Mouse (Mus musculus) right cerebral cortex, postnatal 25 days (tissue): ENCODE data around the gene Rgs14.

Source experiments
- DNase-seq: peaks from one replicate; pipeline ENCODE4 v3.0.0; 2022

The Rgs14 gene

DNA sequence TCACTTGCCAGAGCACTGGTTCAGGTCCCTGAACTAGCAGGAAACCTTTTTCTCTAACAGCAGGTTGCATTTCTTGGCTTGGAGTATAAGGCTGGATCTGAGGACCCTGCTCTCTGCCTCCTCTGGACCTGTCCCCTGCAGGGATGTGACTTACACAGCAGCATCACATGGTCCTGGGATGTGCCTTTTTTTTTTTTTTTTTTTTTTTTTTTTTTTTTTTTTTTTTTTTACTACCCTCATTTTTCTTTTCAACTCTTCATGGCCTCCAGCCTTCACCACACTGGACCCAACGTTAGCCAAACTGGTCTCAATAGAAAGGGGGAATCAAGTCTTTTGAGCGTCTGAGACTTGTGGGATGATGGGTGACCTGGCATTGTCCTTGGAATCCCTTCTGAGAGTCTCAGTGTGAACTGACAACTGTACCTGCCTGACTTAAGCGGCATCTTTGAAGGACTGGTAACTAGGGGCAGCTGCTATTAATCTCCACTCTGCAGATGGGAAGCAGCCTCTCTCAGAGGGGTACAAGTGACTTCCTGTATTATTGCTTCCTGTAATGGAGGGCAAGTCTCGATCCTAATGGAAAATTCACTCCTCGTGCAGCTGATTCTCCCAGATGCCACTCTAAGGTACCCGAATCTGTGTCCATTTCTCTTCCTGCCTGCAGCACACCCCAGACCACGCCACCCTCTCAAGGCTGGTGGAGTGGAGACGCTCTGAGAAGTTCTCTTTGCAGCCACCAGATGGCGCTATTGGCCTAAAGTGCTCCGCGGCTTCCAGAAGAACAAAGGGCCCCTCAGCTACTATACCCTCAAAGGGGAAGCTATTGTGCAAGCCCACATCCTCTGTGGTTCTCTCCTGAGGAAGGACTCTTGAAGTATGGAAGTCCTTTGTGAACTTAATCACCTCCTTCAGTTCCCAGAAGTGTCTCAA, 35.6 kb downstream of the Rgs14 start:
- peak; percentile 82 for DNase-seq

DNA sequence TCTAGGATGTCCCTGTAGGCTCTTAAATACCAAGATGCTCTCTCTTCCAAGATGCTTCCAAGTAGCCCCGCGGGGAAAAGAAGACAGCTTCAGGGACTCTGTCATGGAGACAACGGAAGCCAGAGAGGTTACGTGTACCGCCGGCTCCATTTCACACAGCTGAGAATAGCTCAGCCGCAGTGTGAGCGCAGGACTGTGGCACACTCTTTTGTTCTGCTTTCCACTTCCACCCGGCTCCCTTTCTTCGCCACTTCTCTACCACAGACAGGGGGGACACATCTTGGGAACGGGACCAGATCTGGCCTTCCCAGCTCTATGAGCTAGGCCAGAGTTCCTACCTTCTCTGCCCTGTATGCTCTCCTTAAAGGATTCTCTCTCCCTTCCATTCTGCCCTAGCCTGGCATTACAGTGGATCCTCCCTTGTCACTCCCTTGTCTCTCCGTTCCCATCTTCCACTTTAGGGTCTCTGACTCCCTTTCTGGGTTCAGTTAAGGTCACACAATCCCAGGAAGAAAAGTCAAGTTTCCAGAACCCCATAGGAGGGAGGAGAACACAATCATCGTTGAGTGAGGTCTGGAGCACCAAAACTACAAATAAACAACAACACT, 36.4 kb downstream of the Rgs14 start:
- no peak for DNase-seq

DNA sequence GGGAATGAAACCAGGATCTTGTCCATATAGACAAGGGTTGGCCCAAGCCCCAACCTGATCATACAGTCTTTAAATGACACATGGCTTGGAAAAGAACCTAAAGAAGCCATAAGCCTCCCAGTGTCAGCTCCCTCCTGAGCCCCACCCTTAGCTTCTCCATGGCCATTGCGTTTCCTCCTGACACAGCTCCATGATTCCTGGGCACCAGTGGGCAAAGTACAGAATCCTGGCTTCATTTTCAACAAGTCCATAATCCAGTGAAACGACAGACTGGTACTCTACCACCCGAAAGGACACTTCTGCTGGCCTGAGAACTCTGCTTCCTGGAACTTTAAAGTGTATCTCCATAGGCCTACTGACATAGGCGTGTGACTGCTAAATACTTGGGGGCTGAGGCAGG, 37.8 kb downstream of the Rgs14 start:
- DNase-seq = no peak

DNA sequence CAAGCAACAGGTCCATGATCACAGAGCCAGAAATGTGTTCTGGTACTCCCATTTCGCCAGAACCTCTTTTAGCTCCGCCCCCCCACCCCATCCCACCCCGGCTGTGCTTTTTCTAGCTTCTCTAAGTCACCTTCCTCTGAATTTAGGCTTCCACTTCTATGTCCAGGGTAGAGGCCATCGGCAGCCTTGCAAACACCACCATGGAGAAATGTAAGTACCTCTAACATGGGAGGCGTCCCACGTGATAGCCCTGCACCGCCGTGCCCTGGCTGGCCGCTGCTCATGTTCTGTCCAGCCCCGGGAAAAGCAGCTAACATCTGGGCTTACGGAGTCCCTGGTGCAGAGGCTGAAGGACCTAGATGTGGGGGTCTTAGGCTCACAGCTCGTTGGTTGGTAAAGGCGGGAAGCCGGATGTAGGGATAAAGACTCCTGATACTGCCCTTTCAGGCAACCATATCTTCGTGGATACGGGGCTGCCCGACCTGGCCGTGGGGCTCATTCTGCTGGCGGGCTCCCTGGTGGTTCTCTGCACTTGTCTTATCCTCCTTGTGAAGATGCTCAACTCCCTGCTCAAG, 39.1 kb downstream of the Rgs14 start:
- no peak for DNase-seq

DNA sequence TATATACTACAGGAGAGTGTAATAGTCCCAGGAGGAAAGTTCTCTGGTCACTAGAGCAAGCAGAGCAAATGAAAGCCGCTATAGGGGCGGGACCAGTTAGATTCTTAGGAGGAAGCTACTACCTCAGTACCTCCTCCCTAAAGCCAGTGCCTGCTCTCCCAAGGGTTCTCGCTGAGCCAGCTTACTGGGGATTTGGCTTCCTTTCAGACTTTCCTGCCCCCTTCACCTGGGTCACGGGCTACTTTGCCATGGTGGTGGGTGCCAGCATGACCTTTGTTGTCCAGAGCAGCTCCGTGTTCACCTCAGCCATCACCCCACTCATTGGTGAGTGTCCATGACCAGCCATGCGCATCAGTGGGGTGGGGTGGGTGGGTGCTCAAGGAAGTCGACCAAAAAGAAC, 42.3 kb downstream of the Rgs14 start:
- DNase-seq = no peak

DNA sequence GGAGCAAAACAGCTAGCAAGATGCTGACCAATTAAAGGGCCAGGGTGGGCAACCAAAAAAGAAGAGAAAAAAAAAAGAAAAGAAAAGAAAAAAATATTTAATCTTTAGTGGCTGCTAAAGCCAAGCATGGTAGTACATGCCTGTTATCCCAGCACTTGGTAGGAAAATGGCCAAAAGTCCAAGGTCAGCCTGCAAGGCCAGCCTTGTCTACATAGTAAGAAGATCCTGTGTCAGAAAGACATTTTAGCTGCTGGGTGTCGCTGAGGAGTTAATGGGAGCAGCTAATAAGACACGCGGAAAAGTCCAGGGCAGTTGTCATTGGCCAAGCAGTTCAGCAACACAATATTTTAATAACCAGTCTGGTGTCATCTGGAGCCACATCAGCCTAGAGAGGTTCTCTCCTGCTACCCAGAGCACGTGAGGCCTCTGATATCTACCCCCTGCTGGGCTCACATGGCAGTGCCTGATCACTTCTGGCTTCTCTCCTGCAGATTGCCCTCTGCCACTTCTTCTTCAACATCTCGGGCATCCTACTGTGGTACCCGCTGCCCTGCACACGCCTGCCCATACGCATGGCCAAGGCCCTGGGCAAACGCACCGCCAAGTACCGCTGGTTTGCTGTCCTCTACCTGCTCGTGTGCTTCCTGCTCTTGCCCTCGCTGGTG, 43.2 kb downstream of the Rgs14 start:
- DNase-seq = no peak

DNA sequence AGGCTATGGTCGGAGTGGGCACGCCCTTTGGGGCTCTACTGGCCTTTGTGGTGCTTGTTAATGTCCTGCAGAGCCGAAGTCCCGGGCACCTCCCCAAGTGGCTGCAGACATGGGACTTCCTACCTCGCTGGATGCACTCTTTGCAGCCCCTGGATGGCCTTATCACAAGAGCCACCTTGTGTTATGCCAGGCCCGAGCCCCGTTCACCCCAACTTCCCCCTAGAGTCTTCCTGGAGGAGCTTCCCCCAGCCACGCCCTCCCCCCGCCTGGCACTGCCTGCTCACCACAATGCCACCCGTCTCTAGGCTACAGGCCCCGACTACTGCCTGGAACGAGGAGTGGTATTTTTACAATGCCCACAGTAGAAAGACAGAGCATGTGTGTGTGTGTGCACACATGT, 43.8 kb downstream of the Rgs14 start:
- no peak for DNase-seq

DNA sequence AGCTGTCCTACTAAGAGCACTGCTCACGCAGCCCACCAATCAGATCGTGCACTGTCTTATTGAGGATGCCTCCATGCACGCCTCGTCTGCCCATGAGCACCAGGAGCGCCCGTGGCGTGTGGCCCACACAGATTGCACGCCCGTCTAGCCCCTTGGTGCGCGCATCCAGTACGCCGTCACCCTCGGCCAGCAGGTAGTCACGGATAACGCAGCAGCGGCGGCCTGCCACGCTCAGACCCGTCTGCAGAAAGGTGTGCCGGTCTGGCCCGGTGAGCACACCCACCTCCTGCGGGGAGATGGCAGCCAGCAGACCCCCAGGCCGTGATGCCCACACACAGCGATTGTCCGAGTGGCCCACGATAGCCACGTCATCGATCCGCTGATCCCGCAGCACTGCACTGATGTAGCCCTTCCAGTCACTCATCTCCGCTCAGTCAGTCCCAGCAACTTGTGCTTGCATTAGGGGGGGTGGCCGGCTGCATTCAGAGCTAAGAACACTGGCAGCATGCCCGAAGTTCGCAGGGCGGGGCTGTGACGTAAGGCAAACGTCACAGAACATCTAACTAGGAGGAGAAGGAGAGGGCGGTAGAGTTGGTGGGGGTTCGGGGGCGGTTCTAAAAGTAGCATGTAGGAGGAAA, 45.3 kb downstream of the Rgs14 start, which contains the start of gene Pfn3:
TSS of gene Pfn3 (minus strand) at position 490 of the 638 bp plus-strand sequence.
- DNase-seq = peak; percentile 76

DNA sequence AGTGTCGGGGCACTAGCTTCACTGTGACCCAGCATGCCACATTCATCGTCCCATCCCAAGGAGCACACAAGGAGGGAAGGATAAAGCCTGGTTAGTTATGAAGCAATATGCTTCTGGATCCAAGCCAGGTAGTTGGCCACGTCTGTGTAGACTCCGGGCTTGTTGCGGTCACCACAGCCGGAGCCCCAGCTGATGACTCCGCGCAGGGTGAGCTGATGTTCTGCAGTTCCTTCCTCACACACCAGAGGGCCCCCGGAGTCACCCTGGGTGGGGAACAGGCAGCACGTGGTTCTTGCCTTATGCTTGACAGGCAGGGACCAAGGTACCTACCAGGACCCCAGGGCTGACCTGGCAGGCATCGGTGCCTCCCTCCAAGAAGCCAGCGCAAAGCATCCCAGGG, 48.5 kb downstream of the Rgs14 start:
- DNase-seq = peak; percentile 79

DNA sequence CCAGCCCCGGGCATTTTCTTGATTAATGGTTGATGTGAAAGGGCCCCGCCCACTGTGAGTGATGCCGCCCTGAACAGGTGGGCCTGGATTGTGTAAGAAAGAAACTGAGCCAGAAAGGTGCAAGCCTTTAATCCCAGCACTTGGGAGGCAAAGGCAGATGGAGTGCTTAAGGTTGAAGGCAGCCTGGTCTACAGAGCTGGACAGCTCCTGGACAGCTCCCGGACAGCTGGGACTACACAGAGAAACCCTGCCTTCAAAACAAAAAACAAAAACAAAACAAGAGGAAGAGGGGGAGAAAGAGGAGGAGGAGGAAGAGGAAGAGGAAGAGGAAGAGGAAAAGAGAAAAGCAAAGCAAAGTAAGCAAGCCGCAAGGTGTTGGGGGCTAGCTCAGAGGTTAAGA, 49.6 kb downstream of the Rgs14 start:
- no peak for DNase-seq

DNA sequence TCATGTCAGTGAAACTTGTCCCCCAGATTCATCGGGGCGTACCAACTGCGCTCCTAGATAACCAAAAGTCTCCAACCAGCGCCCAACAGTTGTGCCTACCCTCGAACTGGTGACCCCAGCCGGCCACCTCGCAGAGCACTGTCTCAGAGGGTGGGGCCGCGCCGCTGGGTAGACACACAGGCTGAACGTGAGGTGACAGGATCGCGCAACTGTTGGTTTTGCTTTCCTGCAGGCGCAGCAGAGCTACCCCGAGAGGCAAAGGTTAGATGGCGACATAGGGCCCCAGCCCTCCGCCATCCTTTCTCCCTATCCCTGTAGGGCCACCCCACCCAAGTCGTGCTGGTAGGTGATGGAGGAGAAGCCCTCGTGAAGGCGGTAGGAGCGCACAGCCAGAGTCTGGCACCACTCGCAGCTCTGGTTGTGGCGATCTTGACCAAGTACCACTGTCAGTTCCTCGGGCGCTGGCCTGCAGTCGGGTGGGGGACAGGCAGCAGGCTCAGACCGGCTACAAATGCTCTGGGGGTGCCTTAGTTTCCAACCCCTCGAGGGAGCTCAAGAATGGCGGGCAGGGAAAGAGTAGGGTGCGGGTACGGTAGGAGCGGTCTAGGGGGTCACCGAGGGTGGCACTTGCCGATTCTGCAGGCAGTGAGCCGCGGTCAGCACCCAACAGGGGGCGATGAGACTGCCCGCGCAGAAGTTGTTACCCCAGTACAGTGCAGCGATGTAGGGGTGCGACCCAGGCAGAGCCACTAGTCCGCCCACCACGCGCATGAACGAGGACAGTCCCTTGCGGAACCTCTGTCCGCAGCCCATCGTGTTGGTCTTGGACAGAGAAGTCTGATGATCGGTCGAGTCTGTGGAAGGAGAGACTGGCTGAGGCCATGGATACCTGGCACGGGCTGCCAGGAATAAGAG, 50.7 kb downstream of the Rgs14 start:
- DNase-seq = no peak

DNA sequence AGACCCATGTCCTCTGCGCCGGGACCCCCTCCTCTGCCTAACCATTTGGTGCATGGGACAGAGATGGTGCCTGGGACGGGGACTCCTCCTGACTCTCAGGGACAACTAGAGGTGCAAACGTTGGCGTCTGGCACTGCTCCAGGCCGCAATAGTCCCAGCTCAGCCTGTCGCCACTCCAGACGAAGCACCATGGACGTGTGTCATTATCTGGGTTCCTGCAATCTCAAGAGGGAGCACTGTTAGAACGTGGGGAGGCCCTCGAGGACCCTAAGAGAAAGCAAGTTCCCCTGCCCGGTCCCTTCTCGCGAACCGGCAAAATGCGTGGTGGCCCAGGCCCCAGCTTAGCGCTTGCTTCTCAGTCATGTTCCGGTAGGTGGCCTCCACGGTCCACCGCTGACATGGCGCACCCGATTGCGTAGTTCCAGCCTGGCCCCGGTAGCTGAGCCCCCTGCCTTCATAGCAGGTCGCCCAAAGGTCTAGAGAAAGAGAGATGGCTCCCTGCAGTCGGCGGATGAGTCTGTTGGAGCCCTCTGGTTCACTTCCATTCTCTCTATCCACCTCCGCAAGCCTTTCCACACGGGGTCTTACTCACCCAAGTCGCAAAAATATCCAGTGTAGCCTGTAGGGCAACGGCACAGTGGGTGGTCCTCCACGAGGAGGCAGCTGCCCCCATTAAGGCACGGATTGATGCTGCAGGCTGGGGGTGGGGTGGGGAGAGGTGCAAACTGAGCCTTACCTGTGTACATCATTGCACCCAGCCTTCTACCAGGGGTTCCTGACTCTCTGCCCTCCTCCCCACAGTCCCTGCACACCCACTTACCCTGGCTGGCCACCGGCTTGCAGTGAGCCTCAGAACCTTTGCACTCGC, 51.6 kb downstream of the Rgs14 start:
- DNase-seq = peak; percentile 68

DNA sequence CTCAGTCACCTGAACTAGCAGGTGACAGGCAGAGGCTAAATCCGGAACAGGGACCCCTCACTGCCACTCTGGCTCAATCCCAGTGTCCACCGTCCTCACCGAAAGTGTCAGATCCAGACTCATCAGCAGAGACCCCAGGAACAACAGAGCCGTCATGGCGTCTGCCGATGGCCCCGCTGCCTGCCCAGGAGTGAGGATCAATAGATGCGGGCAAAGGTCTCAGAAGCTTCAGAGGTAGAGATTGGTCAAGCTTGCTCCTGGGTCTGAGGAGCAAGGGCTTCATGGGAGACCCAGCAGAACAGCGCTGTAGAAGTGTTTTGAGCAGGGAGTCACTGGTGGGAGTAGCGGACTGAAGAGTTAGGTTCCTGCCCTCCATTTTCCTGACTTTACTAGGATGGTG, 57.1 kb downstream of the Rgs14 start, which contains the start of gene F12:
TSS of gene F12 (minus strand) at position 181 of the 400 bp plus-strand sequence.
- no peak for DNase-seq

DNA sequence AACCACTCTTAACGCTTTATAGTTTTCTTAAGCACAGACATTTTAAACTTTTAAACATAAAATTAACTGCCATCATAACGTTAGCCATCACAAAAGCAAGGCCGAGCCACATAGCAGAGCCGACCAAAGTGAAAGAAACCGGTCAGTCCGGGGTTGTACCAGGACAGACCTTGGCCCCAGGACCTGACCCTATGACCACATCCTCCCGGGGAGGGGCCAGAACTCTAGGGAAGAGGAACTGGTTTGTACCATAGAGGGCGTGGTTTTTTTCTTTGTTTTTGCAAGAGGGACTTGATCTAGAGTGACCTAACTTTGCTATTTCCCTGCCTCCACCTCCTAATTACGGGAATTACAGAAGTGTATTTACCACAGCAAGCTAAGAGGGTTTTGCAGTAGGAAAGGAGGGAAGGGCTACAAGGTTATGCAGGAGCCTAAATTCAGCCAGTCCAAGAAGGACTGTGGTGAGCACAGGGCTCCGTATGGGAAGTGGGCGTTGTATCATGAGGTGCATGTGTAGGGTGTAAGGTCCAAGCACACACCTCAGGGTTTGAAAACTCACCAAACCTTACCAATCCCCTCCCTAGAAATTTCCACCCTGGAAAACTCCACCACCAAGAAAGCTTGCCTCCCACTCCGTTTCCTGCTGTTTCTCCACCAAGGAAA, 59.8 kb downstream of the Rgs14 start:
- DNase-seq = no peak

DNA sequence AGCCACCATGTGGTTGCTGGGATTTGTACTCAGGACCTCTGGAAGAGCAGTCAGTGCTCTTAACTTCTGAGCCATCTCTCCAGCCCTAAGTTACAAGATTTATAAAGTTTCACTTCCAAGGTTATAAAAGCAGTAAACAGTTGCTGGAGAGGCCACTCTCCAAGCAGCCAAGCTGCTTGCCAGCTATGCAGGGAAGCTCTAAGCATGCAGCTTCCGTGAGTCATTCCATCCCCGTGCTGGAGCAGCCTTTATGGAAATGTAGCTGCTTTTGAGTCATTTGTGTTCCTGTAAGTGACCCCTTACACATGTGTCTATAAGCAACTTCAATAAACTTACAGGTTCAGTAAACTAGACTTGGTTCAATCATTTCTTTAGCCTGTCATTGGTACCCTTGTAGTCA, 61.0 kb downstream of the Rgs14 start:
- DNase-seq = no peak

DNA sequence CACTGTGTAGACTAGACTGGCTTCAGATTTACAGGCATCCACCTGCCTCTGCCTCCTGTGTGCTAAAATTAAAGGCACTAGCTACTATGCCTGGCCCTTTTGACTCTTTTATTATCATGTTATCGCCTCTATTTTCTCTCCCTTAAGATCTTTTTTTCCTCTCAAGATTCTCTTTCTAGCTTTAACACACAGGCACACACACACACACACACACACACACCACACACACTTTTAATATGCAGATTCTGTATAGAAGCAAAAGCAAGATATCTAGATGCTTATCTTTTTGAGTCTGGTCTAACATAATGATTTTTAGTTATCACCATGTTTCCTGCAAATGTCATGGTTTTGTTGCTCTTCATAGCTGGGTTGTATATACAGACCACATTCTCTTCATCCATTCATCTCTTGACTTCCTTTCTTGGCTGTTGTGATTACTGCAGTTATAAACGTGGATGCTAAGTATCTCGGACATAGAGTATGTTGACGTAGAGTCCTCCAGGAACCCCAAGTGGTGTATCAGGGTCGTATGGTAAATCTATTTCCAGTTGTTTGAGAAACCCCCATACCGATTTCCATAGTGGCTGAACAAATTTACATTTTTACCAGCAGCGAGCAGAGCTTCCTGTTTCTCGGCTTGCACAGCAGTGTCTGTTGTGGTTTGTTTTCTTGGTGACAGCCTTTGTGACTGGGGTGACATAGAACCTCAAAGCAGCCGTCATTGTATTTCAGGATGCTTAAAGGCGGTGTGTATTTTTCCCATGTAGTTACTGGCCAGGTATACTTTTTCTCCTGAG, 62.6 kb downstream of the Rgs14 start:
- no peak for DNase-seq
